In genomic region chr4:106958561-106958960, GRCm38 (mm10) we compare ENCODE assay signal across 15 mouse cellular contexts. TPM values are rescaled to one million over a fixed set of nuclear protein-coding genes. Genes with fewer than 3 reads are reported as not detected.
DNase-seq lines count a peak whose midpoint lies in the region; ATAC-seq and TF ChIP-seq lines count a peak whose summit lies in the region.
"Had no signal": no experiment of that assay in that cellular context is flagged by ENCODE, and none has a peak within 500 bp of the region (broad histone marks: within the 10 kb centered on the region; RNA-seq: fewer than 3 reads in every experiment).

No protein-coding gene starts in this region.

- no peak for TF ChIP-seq POLR2A in kidney, adult 2 months (IDR thresholded peaks at IDR 0.05; ENCODE audit: low read depth, low read length)

- WGBS in kidney, adult 2 months: 59% methylated on average over 3 of the region's 3 CpGs
- WGBS in midbrain, postnatal 0 days: 88% methylated on average over 3 of the region's 3 CpGs
- WGBS in midbrain, embryonic 13.5 days: 85% methylated on average over 3 of the region's 3 CpGs
- 73% methylated on average over 3 of the region's 3 CpGs for WGBS in stomach, embryonic 16.5 days

- no peak overlapping the region for H3K27ac ChIP-seq in kidney, adult 2 months (ENCODE audit: insufficient read depth, low read depth, low read length)
- H3K27ac ChIP-seq in midbrain, postnatal 0 days (ENCODE audit: low read depth, low read length): 0 out of 2 replicates have a peak overlapping the region, but pooled peaks have one; percentile 7
- H3K27ac ChIP-seq in midbrain, embryonic 13.5 days: no peak overlapping the region; the same call in 1 of the 2 replicates
- peak overlapping the region; percentile 43; the same call in 1 of the 2 replicates for H3K27ac ChIP-seq in stomach, embryonic 16.5 days (ENCODE audit: low read length)
- H3K27ac ChIP-seq: hindbrain, embryonic 10.5 days; liver, embryonic 13.5 days had no signal

- no peak overlapping the region for H3K9ac ChIP-seq in midbrain, postnatal 0 days (replicated peaks; ENCODE audit: low read length, poor library complexity, severe bottlenecking)
- H3K9ac ChIP-seq in midbrain, embryonic 13.5 days (replicated peaks): no peak overlapping the region
- H3K9ac ChIP-seq in stomach, embryonic 16.5 days (ENCODE audit: low read length): no peak overlapping the region
- H3K9ac ChIP-seq: liver, embryonic 13.5 days; neural tube, embryonic 13.5 days had no signal

- no peaks in the 10 kb centered on the region for H3K36me3 ChIP-seq in kidney, adult 2 months (ENCODE audit: control insufficient read depth, insufficient read depth, low read length)
- H3K36me3 ChIP-seq in midbrain, postnatal 0 days (ENCODE audit: insufficient read depth, low read length): no peaks in the 10 kb centered on the region
- H3K36me3 ChIP-seq in midbrain, embryonic 13.5 days: 0 out of 2 replicates have a peak, but pooled peaks cover 3% of the 10 kb centered on the region
- no peaks in the 10 kb centered on the region for H3K36me3 ChIP-seq in stomach, embryonic 16.5 days (ENCODE audit: control insufficient read depth, insufficient read depth, low read length)
- H3K36me3 ChIP-seq: neural tube, embryonic 13.5 days had no signal

- TF ChIP-seq CTCF in kidney, adult 2 months (conservative IDR thresholded peaks at IDR 0.05; ENCODE audit: insufficient read depth, insufficient read length, low read depth, low read length): no peak
- no peak for TF ChIP-seq CTCF in midbrain, postnatal 0 days (IDR thresholded peaks at IDR 0.05)

- H3K4me2 ChIP-seq in midbrain, postnatal 0 days (ENCODE audit: low read depth, low read length, poor library complexity, severe bottlenecking): no peak overlapping the region
- no peak overlapping the region for H3K4me2 ChIP-seq in midbrain, embryonic 13.5 days (replicated peaks)
- no peak overlapping the region for H3K4me2 ChIP-seq in stomach, embryonic 16.5 days (ENCODE audit: low read depth, low read length)
- H3K4me2 ChIP-seq: liver, embryonic 13.5 days; midbrain, embryonic 11.5 days; neural tube, embryonic 13.5 days had no signal

- DNase-seq in kidney, adult 2 months: peak; percentile 81
- no peak for DNase-seq in kidney, postnatal 4 days
- DNase-seq in midbrain, postnatal 0 days (ENCODE audit: low spot score): no peak
- DNase-seq in kidney, postnatal 36 days: peak; percentile 67 to 74
- DNase-seq in lung, postnatal 36 days: no peak
- DNase-seq: adrenal gland, adult 2 months; cerebellum, adult 2 months; gastrocnemius, postnatal 36 days; liver, embryonic 13.5 days had no signal

- no peak overlapping the region for H3K4me3 ChIP-seq in kidney, adult 2 months (ENCODE audit: insufficient read depth, low read depth, low read length)
- H3K4me3 ChIP-seq in midbrain, postnatal 0 days (ENCODE audit: low read depth, low read length): no peak overlapping the region
- H3K4me3 ChIP-seq in midbrain, embryonic 13.5 days (replicated peaks): no peak overlapping the region
- H3K4me3 ChIP-seq in stomach, embryonic 16.5 days (replicated peaks; ENCODE audit: low read length): no peak overlapping the region
- H3K4me3 ChIP-seq: hindbrain, embryonic 10.5 days; liver, embryonic 13.5 days; neural tube, embryonic 13.5 days had no signal

- H3K9me3 ChIP-seq in midbrain, postnatal 0 days (ENCODE audit: low read length): no peaks in the 10 kb centered on the region
- no peaks in the 10 kb centered on the region for H3K9me3 ChIP-seq in midbrain, embryonic 13.5 days
- H3K9me3 ChIP-seq in stomach, embryonic 16.5 days (replicated peaks; ENCODE audit: control insufficient read depth, low read length): no peaks in the 10 kb centered on the region
- H3K9me3 ChIP-seq: hindbrain, embryonic 10.5 days; liver, embryonic 13.5 days; neural tube, embryonic 13.5 days had no signal

- H3K4me1 ChIP-seq in kidney, adult 2 months (ENCODE audit: control insufficient read depth, insufficient read depth, low read length): peaks cover 10% of the 10 kb centered on the region
- H3K4me1 ChIP-seq in midbrain, postnatal 0 days (ENCODE audit: insufficient read depth, low read length): peaks cover 36% of the 10 kb centered on the region
- H3K4me1 ChIP-seq in midbrain, embryonic 13.5 days (replicated peaks): peaks cover 97% of the 10 kb centered on the region
- peaks cover 71% of the 10 kb centered on the region for H3K4me1 ChIP-seq in stomach, embryonic 16.5 days (ENCODE audit: control insufficient read depth, insufficient read depth, low read length)

- no peaks in the 10 kb centered on the region for H3K27me3 ChIP-seq in kidney, adult 2 months (replicated peaks; ENCODE audit: control insufficient read depth, insufficient read depth, low read length)
- H3K27me3 ChIP-seq in midbrain, postnatal 0 days (ENCODE audit: insufficient read depth, low read length): no peaks in the 10 kb centered on the region
- H3K27me3 ChIP-seq in midbrain, embryonic 13.5 days: no peaks in the 10 kb centered on the region
- H3K27me3 ChIP-seq in stomach, embryonic 16.5 days (ENCODE audit: control insufficient read depth, insufficient read depth, low read length): no peaks in the 10 kb centered on the region
- H3K27me3 ChIP-seq: liver, embryonic 13.5 days; neural tube, embryonic 13.5 days had no signal

- no peak for ATAC-seq in midbrain, postnatal 0 days (ENCODE audit: low FRiP score)
- ATAC-seq in midbrain, embryonic 13.5 days: no peak
- ATAC-seq in stomach, embryonic 16.5 days (ENCODE audit: insufficient read depth, low FRiP score): no peak
- ATAC-seq: hindbrain, postnatal 0 days had no signal

RNA-seq across cellular contexts. Expression of gene Ssbp3, which starts 48.1 kb away (rescaled TPM):
- 44.6 and 48.6 TPM in 2 replicates for polyA plus RNA-seq in kidney, adult 2 months (2012; rRNA removed)
- total RNA-seq in midbrain, postnatal 0 days (2014; rRNA removed): 172 and 176 TPM in 2 replicates
- polyA plus RNA-seq in midbrain, postnatal 0 days (2015; fragmentation: Nextera tagmentation; extraction: Ambion mirVana): 110 and 126 TPM in 2 replicates
- polyA plus RNA-seq in midbrain, embryonic 13.5 days (2015; fragmentation: Nextera tagmentation; extraction: Ambion mirVana): 192 and 229 TPM in 2 replicates
- polyA plus RNA-seq in stomach, embryonic 16.5 days (2015; fragmentation: Nextera tagmentation; extraction: Ambion mirVana): 48.4 and 52.8 TPM in 2 replicates

Comparison
In these comparisons a context has a peak if more than half of its experiments do, and no peak if none do; other contexts are left out.
1. DNase-seq: peak in kidney, adult 2 months (single experiment) and kidney, postnatal 36 days (2 of 2); none in kidney, postnatal 4 days (0 of 2), midbrain, postnatal 0 days (single experiment) and lung, postnatal 36 days (single experiment).
2. H3K27ac ChIP-seq: peak in midbrain, postnatal 0 days (single experiment) and stomach, embryonic 16.5 days (single experiment); none in kidney, adult 2 months (single experiment) and midbrain, embryonic 13.5 days (single experiment).